Mouse (Mus musculus) brain, embryonic 14.5 days (tissue): Measurements from ENCODE around the gene I830077J02Rik.
A peak's percentile ranks its signal among the peaks of the same experiment; 100 is the strongest.

Experiments used
- CTCF ChIP-seq: fragments of 200-500 bp; IDR thresholded peaks from 2 replicates; pipeline ENCODE4 v1.5.1; 2012; ENCODE audit warnings: inconsistent platforms, mild to moderate bottlenecking, moderate library complexity, borderline replicate concordance; ENCODE audit not compliant: insufficient read depth, insufficient read length; ENCODE audit errors: extremely low read depth
- POLR2A ChIP-seq: fragments of 200-500 bp; IDR thresholded peaks from 2 replicates; pipeline ENCODE4 v1.6.1; 2012; ENCODE audit warnings: mild to moderate bottlenecking, inconsistent platforms, borderline replicate concordance; ENCODE audit not compliant: poor library complexity, insufficient read depth, insufficient read length, severe bottlenecking; ENCODE audit errors: extremely low read depth

DNA sequence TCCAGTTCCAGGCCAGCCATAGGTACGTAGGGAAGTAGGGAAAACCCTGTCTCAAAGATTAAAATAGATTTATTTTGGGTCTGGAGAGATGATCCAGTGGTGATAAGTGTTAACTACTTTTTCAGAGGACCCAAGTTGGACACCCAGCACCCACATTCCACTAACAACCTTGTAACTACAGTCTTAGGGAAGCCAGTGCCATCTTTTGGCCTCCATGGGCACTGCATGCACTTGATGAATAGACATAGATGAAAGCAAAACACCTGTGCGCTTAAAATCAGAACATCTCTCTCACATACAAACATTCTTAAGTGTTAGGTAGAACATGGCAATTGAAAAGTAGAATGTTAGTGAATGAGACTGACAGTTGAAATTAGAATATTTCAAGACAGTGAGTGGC is 28.2 kb upstream of the I830077J02Rik start:
- peak; percentile 15; the same call in 1 of the 2 replicates for TF ChIP-seq CTCF
- no peak for TF ChIP-seq POLR2A
